Mouse (Mus musculus): ENCODE measurements around the gene Ripk3.
A peak's percentile ranks its signal among the peaks of the same experiment; 100 is the strongest.

The Ripk3 gene

GRCm38 (mm10) chr14:55762001-55762821 is 26.5 kb downstream of the Ripk3 start:
- DNase-seq (ENCODE audit: low spot score in 2 of 2) = peak; percentile 39 to 40

- DNase-seq (ENCODE audit: low spot score in 2 of 2) = no peak
Measured at GRCm38 (mm10) chr14:55761163-55761562, 27.5 kb downstream of the Ripk3 start, which contains the start of gene Ltb4r2. Gene Ltb4r2 (plus strand): TSS chr14:55761428.

GRCm38 (mm10) chr14:55760156-55760555 is 28.5 kb downstream of the Ripk3 start:
- peak; percentile 85 to 90 for DNase-seq (ENCODE audit: low spot score in 2 of 2)

GRCm38 (mm10) chr14:55758363-55758784 is 30.3 kb downstream of the Ripk3 start, which contains the start of gene Cideb:
Gene Cideb (minus strand): TSS chr14:55758458.
- DNase-seq (ENCODE audit: low spot score in 2 of 2) = peak in 1 of 2 experiments; percentile 44

- no peak for DNase-seq (ENCODE audit: low spot score in 2 of 2)
Measured at GRCm38 (mm10) chr14:55757566-55757965, 31.1 kb downstream of the Ripk3 start.

- no peak for DNase-seq (ENCODE audit: low spot score in 2 of 2)
Measured at GRCm38 (mm10) chr14:55747051-55747847, 41.4 kb downstream of the Ripk3 start.

GRCm38 (mm10) chr14:55745861-55746237 is 42.8 kb downstream of the Ripk3 start:
- no peak for DNase-seq (ENCODE audit: low spot score in 2 of 2)

GRCm38 (mm10) chr14:55745180-55745860 is 43.3 kb downstream of the Ripk3 start, which contains the start of the genes Dhrs1 and Nop9:
Gene Dhrs1 (minus strand): TSS chr14:55745690.
Gene Nop9 (plus strand): TSS chr14:55745693.
- DNase-seq (ENCODE audit: low spot score in 2 of 2) = peak; percentile 84 to 86

- peak; percentile 87 to 90 for DNase-seq (ENCODE audit: low spot score in 2 of 2)
Measured at GRCm38 (mm10) chr14:55743711-55744110, 45.0 kb downstream of the Ripk3 start.

- no peak for DNase-seq (ENCODE audit: low spot score in 2 of 2)
Measured at GRCm38 (mm10) chr14:55737086-55737687, 51.5 kb downstream of the Ripk3 start.

- DNase-seq (ENCODE audit: low spot score in 2 of 2) = no peak
Measured at GRCm38 (mm10) chr14:55735758-55736157, 52.9 kb downstream of the Ripk3 start.

- no peak for DNase-seq (ENCODE audit: low spot score in 2 of 2)
Measured at GRCm38 (mm10) chr14:55735334-55735733, 53.3 kb downstream of the Ripk3 start.
